Mouse (Mus musculus) lung, postnatal 10 days (tissue): ENCODE data around the gene Creg1.
"Not testable (repeated sequence)": the region's sequence is repeated elsewhere in the genome, so short reads cannot be mapped to it uniquely, and the experiment has no call there.

Source experiments
- DNase-seq: peaks from one replicate; pipeline ENCODE4 v3.0.0; 2021

The Creg1 gene

GRCm38 (mm10) chr1:165751838-165752237, 11.7 kb upstream of the Creg1 start:
- DNase-seq: no peak

GRCm38 (mm10) chr1:165754205-165754604, 9.3 kb upstream of the Creg1 start:
- no peak for DNase-seq

- DNase-seq: no peak
Observed at GRCm38 (mm10) chr1:165755194-165755593, 8.4 kb upstream of the Creg1 start.

GRCm38 (mm10) chr1:165761522-165762305, 1.8 kb upstream of the Creg1 start:
- DNase-seq: no peak

- not testable (repeated sequence) for DNase-seq
Observed at GRCm38 (mm10) chr1:165762498-165762897, 1.0 kb upstream of the Creg1 start.

- DNase-seq: no peak
Observed at GRCm38 (mm10) chr1:165762914-165763634, 472 bp upstream of the Creg1 start.

GRCm38 (mm10) chr1:165764571-165764970, 1.0 kb downstream of the Creg1 start:
- no peak for DNase-seq

- no peak for DNase-seq
Observed at GRCm38 (mm10) chr1:165765041-165765440, 1.5 kb downstream of the Creg1 start.

- DNase-seq: no peak
Observed at GRCm38 (mm10) chr1:165765651-165766294, 2.2 kb downstream of the Creg1 start.

GRCm38 (mm10) chr1:165766295-165766890, 2.8 kb downstream of the Creg1 start:
- DNase-seq: no peak

- peak; percentile 40 for DNase-seq
Observed at GRCm38 (mm10) chr1:165768894-165769512, 5.5 kb downstream of the Creg1 start.

- DNase-seq: no peak
Observed at GRCm38 (mm10) chr1:165770181-165770759, 6.7 kb downstream of the Creg1 start.

- peak; percentile 89 for DNase-seq
Observed at GRCm38 (mm10) chr1:165771491-165771897, 7.9 kb downstream of the Creg1 start.

- DNase-seq: no peak
Observed at GRCm38 (mm10) chr1:165771998-165772397, 8.5 kb downstream of the Creg1 start.

GRCm38 (mm10) chr1:165775518-165776294, 12.2 kb downstream of the Creg1 start:
- peak; percentile 60 for DNase-seq

GRCm38 (mm10) chr1:165779954-165780585, 16.5 kb downstream of the Creg1 start:
- DNase-seq: peak; percentile 46

GRCm38 (mm10) chr1:165780586-165781111, 17.1 kb downstream of the Creg1 start:
- DNase-seq: peak; percentile 36

GRCm38 (mm10) chr1:165781426-165781825, 17.9 kb downstream of the Creg1 start:
- DNase-seq: no peak

- no peak for DNase-seq
Observed at GRCm38 (mm10) chr1:165781911-165782310, 18.4 kb downstream of the Creg1 start.

GRCm38 (mm10) chr1:165786296-165786695, 22.8 kb downstream of the Creg1 start:
- DNase-seq: no peak

GRCm38 (mm10) chr1:165788511-165788910, 25.0 kb downstream of the Creg1 start, which contains the start of gene Cd247:
Cd247 (plus strand) TSS chr1:165788681.
- DNase-seq: no peak
